Mouse (Mus musculus) monocyte, adult 2 months (primary cell): ENCODE data around the gene Dock4.

Source experiments
- DNase-seq, 2 experiments: peaks; one replicate each; pipeline ENCODE4 v3.0.0; 2022; ENCODE audit warnings: low spot score in 2 of 2, low read depth in 1 of 2

Dock4 gene

DNA sequence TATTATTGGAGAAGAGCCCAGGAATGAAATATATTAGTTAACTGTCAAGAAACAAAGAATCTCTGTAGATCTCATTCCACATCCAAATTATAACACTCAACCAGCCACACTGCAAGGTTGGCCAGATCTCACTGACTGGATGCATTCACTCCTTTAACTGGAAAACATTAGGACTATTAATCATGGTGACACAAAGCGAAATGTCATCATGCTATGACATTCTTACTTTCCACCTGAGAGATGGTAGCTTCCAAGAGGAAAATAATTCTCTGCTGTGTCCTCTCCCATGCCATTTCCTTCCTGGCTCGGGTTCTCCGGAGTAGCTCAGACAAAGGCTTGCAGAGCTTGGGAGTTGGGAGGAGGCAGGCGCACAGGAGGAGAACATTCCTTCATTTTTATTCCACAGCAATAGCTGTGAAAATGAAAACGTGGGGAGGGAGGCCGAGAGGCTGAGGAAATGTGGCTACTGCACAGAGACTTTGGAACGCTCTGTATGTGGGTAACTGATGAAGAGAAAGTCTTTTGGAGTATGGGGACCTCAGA, 17.0 kb downstream of the Dock4 start:
- DNase-seq = no peak

DNA sequence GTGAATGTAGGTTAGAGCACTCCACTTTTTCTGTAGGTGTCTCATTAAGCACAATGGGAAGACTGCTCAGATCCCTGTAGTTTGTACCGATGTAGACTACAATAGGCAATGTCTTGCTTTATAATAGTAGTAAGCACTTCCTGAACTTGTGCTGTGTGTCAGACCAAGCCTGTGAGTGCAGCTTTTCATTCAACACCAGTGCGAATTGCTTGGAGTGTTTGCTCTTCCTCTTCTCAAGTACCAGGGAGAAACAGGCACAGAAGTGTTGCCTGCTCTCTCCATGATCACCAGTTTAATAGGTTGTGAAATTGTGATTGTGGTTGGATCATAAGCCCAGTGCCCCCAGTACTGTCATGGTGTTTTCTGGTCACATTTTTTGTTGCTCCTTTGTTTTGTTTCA, 18.1 kb downstream of the Dock4 start:
- no peak for DNase-seq

DNA sequence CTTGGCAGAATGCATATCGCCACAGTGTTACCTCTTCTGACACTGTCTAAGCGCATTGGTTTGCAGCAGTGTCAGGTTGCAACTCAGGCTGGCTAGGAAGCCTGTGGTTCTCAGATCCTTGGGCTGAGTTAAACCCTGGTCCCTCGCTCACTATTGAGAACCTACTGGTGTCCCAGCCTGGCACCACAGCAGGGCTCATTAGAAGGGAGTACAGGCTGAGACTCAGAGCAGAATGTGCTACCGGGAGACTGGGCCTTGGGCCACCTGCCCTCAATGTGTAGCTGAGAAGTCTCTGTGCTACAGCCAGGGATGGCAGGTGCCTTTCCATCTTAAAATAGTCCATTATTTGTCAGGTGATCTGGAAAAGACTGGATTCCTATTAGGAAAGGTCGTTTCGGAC, 18.5 kb downstream of the Dock4 start:
- DNase-seq = no peak

DNA sequence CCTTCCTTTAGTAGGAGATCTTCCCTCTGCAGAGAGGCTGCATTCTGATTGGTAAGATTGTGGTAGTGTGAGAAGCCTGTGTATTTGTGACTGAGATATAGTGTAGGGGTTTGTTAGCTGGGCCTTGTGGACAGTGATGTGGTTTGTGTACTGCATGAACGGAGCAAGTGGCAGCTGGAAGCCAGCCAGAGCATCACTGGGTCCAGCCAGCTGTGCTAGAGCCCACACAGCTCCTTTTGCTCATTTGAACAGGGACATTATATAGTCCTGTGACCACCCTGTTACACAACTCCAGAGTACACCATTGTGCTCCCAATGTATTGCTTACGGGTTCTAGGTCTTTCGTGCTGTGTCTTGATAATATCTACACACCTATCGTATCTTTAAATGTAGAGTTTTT, 22.5 kb downstream of the Dock4 start:
- DNase-seq = no peak

DNA sequence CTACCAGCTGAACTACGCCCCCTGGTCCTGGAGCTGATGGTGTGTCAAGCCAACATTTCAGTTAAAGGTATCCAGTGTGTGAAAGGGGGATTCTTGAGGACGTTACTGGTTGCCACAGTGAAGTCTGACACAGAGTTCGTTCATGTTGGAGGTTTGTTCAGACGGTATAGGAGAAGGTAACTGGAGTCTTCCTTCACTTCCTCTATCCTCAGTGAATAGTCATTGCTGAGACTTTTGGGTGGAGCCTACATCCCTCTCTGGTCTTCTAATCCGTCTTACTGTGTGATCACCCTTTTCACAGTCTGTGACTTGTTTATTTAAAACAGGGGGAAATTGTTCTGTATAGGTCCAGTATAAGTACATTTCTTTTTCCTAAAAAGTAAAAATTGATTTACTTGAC, 23.3 kb downstream of the Dock4 start:
- no peak for DNase-seq

DNA sequence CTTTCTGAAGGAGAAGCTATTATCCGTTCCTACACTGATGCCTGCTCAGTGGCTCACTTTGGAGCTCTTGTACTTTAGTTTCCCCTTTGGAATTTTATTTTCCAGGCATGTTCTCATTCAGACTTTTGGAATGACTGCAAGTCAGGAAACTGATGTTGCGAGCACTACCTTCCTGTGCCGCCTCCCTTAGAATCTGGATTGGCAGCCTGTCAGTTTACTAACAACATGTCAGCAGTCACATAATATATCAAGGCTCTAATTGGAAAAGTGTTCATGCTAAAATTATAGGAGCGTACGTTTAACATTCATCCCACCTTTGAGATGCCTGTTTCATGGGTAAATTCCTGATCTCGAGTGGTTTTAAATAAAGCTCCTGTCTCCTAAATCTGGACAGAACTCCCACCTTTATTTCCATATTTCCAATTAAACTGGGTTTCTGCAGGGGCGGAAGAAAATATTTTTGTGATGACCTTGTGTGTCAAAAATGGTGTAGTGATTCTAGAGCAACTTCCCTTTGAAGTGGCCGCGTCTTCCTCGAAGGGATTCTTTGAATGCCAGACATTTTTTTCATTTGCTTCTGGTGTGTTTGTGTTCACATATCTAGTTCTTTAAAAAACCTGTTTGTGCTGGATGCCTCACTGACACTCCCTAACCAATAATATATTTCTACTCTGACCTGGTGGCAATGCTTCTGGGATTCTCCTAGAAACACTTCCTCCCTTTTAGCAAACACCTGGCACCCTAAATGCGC, 26.1 kb downstream of the Dock4 start:
- no peak for DNase-seq

DNA sequence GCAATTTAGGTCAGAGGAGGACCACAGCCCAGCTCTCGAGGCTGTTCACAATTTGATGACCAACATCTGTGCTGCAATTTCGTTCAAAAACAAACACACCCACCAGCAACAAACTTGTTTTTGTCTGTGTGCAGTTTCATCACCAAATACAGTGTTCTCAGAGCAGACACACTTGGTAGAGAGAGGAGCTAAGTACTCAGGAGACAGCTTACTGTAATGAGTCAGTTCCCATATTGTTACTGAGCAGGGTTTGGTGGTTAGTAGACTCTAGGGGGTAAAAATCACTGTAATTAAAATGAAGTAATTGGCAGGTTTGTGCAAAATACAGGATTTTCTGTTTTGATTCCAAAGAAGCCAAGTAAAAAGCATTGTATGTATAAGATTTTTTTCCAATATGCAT, 28.0 kb downstream of the Dock4 start:
- DNase-seq = no peak

DNA sequence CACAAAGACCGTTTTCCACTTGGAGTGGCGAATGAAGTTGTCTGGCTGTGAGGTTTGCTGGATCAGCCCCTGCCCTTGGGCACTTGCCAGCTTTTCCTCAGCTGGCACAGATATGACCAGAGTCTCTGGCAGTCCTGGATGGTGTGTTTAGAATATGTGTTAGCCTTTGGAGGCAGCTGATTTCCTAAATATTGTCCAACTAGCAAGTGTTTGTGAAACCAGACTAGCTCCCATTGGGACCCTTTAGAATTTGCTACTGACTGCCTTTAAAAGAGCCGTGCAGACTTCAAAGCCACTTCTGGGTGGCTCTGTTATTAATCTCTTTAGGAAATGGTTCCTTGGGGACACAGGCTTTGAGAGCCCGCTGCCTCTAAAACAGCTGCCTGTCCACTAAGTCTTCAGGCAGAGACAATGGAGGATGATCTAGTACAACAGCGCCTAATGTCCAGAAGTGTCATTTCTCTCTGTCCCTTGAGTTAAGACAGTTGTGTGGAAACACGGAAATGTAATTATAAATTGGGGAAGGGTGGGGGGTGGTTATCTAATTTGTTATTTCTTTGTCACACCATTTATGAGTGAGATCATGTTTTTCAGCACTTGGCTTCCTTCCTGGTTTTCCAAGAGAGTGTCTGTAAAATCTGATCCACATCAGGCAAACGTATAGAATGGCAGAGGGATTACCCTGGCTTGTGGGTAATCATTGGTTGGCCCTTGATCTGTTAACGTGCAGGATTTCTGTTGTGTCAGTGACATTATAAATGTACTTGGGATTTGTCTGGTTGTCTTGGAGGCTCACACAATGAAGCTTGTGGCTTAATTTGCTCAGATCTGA, 32.1 kb downstream of the Dock4 start:
- no peak for DNase-seq

DNA sequence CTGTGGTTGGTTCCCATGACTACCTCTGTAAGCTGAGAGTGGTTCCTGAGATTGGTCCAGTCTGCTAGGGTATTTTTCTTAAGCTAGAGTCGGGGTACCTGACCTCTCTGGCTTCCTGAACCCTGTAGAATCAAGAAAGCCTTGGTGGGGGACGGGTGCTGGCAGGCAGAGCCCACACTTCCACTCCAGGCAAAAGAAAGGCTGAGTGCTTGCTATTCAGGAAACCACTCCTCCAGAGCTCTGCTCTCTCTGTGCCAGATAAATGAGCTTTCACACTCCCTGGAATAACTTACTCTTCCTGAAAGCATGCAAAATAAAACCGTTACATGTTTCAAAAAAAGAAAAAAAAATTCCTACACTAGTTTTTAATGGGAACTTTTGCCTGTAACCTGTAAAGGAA, 38.5 kb downstream of the Dock4 start:
- no peak for DNase-seq

DNA sequence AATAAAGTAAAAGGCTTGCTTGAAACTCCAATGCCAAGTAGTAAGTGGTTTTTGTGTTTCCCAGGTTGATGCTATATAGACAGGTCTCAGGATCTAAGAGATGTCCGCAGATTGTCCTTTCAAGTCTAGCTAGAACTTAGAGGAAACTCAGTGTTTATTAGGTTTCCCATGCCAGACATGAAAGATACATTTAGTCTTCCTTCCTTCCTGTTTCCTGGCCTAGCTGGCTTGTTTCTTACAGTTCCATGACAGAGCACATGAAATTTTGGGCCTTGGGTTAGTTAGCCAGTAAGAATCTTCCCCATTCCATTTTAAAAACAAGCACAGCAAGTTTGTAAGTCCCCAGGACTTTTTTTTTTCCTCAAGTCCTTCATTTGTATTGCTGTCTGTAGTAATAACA, 39.5 kb downstream of the Dock4 start:
- no peak for DNase-seq

DNA sequence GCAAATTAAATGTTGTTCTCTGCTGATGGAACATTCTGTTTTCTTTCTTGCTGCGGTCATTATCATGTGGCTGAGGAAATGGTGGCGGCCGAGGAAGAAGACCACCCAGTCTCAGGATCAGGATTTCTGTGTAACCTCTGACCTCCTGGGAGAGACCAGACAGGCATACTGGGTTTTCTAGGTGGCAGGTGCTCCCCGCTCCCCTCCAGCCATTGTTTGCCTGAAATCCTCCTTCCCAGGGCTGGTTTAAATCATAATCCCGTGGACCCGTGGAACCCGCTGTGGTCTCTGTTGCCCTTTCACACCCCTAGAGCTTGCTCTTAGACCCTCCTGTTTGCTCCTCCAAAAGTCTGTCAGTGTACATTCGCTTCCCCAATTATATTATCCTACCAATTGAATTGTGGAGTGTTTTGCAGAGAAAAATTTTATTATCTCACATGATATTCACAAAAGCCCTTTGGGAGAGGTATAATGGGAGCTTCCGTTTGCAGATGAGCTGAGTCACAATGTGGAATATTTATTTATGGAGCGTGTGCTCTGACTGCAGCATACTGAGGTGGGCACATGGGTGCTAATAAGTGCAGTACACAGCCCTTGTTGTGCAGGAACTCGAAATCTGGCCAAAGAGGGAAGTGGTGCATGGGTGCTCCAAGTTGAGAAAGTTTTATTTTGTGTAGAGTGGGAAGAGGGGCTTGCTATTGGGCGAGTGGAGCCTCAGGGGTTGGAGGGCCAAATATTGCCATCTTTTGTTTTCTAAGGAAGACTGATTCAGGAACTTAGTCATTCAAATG, 40.5 kb downstream of the Dock4 start:
- DNase-seq = no peak

DNA sequence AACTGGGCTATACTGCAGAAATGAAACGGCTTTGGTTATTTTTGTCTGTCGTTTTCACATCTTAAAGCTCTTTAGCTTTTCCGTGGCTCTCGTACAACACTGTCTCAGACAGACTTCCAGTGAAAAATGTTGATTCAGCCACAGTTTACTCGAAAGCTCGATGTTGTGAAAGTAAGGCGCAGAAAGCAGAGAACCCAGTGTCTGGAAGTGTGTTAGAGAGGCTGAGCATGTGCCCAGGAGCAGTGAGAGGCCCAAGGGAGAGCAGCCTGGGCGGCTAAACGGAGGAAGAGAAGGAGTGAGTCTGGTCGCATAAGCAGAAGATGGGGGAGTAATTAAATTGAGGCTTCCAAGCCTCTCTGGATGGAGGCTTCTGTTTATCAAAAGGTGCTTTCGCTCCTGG, 50.6 kb downstream of the Dock4 start:
- DNase-seq = no peak

DNA sequence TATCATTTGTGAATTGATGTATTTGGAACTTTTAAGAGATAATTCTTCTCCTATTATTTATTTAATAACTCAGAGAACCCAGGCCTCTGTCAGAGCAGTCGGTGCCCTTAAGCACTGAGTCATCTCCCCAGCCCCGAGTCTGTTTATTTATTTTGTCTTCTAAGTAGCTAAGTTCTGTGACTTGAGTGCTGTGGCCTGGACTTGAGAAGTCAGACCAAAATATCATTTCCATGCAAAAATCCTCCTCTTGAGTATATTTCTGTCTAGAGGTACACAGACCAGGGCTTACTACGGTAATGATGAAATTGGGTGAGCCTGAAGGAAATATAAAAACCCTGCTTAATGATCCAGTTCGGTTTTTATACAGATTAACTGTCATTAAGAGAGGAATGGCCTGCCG, 52.1 kb downstream of the Dock4 start:
- no peak for DNase-seq

DNA sequence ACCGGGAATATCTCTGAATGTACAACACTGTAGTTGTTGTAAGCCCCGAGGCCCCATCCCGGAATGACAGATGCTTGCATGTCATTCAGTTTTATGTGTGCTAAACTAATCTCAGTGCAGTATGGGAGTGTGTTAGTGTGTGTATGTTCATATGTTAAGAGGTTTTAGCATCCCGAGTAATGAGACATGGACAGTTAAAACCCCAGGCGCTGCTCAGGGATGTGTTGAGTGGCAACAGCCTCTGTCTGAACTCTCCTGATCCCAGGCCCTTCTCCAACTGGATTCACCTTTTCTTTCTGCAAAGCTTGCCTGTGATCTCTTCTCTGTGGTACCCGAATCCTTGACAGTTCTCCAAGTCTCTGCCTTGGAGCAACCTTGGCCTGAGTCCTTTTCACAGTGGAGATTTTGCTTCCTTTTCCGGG, 52.5 kb downstream of the Dock4 start:
- no peak for DNase-seq

DNA sequence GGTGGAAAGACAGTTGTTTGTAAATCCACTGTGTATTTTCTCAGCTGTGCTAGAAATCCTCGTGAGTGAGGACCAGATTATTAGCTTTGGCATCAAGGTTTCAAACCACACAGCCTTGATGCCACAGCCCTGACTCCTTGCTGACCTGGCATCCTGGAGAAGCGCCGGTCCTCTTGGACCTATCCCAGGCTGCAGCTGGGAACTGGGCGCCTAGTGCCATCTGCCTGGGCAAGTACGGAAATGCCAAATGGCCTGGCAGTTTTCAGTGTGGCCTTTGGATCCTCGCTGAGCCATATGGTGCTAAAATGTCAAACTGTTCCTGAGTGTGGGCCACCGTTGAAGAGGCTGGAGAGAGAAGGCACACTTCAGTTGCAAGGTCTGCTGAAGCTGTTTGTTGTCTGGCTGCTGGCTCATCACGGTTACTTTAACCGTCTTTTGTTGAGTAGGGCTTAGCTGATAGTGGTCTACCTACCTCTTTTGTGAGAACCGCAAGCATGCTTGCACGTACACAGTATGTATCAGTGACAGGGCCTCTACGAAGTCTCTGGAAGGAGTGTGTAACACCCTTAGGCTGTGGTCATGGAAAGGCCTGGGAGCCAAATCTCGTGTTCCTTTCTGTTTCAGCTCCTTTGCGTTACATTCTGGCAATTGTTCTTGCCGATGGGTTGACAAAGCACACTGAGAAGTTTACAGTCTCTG, 53.3 kb downstream of the Dock4 start:
- no peak for DNase-seq

DNA sequence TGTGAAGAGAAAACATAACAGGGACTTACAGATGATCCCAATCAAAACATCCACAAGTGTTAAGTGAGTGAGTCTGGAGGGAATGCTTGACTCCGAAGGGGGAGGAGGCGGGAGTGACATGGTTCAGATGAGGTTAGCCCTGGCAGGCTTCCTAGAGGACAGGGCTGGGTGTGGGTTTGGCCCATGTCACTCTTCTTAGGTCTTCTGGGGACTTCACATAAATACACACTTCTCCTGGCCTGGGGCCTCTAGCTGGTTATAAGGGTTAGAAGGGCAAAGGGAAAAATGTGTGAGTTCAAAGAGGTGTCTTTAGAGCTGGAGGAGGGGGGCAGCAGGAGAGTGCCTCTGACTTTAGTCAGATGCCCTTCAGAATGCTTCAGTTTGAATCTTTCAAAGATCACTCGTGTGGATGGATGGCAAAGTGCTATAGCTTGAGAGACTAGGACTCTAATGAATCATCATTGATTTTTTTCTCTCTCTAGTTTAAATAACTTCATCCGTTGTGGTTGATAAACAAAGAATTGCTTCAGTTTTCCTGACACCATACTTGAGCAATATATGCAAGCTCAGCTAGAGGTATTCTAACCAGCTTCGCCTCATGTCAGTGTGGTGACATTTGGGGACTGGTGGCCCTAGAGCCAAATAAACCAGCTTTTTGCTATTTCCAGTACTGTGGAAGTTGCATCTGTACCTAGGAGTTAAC, 54.0 kb downstream of the Dock4 start:
- DNase-seq = no peak

DNA sequence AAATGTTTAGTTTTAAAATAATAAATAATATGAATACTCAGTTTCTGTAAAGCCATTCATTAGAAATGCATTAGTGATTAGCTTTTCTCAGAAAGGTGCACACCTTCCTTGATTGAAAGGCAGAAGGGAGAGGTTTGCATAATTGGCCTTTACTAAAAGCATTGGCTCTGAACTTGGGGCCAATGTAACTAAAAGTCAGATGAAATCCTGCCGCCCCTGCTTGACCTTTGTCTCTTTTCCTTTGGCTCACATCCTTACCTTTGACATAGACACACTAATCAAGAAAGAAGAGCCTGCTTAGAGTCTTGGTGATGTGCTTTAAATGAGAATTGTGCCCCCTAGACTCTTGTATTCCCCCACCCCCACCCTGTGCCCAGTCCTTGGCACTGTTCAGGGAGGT, 55.4 kb downstream of the Dock4 start:
- no peak for DNase-seq

DNA sequence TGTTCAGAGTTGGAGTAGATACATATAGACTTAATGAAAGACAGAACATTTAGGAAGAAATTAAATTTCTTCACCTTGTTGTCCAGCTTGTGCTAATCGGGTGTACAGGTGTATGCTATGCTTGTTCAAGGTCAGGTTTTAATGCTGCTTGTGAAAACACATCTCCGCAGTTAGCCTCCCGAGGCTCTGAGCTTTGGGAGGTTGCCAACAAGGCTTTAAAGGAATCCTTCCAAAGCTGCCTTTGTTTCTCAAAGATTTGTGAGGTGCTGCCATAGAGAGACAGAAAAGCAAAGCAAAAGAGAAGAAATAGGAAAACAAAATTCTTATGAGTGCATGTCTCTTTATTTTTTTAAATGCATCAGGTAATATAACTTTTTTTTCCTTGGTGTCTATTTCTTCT, 57.8 kb downstream of the Dock4 start:
- no peak for DNase-seq

DNA sequence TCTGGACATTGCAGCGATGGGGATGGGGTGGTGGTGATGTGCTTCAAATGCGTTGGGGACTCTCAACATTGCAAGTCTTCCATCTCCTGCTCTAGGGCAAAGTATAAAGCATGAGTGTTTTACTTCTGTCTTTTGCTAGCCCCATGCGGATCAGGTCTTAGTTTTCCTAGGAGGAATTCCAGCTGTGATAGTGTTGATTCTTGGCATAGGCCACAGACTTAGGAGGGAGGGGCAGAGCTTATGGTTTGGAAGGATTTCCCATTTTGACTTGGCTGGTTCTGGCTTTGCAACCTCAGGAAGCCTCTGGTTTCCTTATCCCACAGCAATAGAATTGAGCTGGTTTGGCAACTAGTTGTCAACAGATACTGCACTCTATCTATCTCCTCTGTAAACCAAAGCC, 58.9 kb downstream of the Dock4 start:
- DNase-seq = no peak

DNA sequence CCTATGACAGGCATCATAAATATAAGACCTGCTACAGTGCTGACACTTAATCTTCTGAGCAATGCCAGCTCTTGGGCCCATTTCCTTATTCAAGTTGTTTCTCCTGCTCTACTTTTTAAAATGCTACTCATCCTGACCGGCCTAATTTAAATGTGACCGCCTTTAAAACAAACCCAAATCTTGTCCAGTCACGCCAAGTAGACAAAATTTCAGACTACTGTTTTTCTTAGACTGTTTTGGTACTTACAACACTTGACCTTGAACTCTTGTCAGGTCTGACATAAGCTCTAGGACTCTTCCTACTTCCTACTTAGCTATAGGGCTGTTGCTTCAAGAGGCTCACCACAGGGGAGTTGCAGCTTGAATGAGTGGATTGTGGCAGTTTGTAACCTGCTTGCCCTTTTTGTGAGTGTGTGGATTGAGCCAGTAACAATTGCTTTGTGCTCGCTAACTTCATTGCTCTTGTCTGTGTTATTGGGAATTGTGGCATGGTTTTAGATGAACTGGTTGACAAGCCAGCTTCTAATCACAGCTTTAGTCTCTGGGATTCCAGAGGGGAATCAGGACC, 62.2 kb downstream of the Dock4 start:
- no peak for DNase-seq
